Mouse (Mus musculus): ENCODE measurements around the gene Fancg. TPM values are rescaled to one million over a fixed set of nuclear protein-coding genes. Genes with fewer than 3 reads are reported as not detected.

Gene Fancg
- total RNA-seq, 1 experiment from 2014 or later: 11.4 TPM

DNA sequence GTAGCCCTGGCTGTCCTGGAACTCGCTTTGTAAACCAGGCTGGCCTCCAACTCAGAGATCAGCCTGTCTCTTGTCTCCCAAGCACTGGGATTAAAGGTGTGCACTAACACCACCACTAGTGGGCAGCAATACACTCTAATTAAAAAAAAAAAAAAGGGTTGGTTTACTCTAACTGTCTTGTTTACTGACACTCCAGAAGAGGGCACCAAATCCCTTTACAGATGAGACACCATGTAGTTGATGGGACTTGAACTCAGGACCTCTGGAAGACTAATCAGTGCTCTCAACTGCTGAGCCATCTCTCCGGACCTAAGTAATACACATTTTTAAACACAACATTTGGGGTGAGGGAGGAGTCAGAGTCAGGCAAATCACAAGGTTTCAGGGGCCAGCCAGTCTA, 4.5 kb downstream of the Fancg start:
- peak; percentile 38 for ATAC-seq (replicated peaks; ENCODE audit: insufficient number of reproducible peaks, low FRiP score, low TSS enrichment, poor library complexity, severe bottlenecking)

- ATAC-seq (replicated peaks; ENCODE audit: insufficient number of reproducible peaks, low FRiP score, low TSS enrichment, poor library complexity, severe bottlenecking): no peak
Observed at GRCm38 (mm10) chr4:43004951-43005350, 5.4 kb downstream of the Fancg start.

DNA sequence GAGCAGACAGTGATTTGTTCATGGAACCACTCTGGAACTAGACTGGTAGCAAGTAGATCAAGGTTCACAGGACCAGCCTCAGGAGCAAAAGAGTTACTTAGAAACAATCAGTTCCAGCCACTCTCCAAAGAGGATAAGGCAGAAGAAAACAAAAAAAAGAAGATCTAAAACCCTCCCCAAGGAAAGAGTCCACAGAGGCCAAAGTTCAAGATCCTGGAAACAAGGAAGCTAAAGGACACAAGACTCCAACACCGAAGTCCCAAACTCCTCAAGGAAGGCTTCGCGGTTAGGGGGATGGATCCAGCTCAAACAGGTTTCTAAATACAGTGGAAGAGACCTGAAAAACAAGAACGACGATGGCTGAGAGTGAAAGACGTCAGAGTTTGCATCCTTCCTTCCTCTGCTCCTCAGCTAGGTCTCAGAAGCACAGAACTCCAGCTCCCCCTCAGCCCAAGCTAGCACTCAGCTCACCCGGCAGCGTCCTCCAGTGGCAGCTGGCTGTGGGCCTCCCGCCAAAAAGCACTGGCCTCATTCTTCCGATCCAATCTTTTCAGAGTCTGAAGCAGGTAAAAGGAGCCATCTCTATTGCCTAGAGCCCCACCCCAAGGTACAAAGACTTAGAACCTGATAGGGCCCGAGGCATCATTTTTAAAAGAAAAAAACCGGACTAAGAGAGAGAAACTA, 7.4 kb downstream of the Fancg start:
- ATAC-seq (replicated peaks; ENCODE audit: insufficient number of reproducible peaks, low FRiP score, low TSS enrichment, poor library complexity, severe bottlenecking): no peak

- no peak for ATAC-seq (replicated peaks; ENCODE audit: insufficient number of reproducible peaks, low FRiP score, low TSS enrichment, poor library complexity, severe bottlenecking)
Observed at GRCm38 (mm10) chr4:43001272-43001671, 9.0 kb downstream of the Fancg start.

GRCm38 (mm10) chr4:43000141-43000986, 9.9 kb downstream of the Fancg start, which contains the start of gene Vcp:
TSS of gene Vcp (minus strand) at chr4:43000507.
- peak; percentile 99 for ATAC-seq (replicated peaks; ENCODE audit: insufficient number of reproducible peaks, low FRiP score, low TSS enrichment, poor library complexity, severe bottlenecking)

GRCm38 (mm10) chr4:42999451-43000140, 10.7 kb downstream of the Fancg start:
- ATAC-seq (replicated peaks; ENCODE audit: insufficient number of reproducible peaks, low FRiP score, low TSS enrichment, poor library complexity, severe bottlenecking): peak; percentile 30; the same call in 1 of the 2 replicates

DNA sequence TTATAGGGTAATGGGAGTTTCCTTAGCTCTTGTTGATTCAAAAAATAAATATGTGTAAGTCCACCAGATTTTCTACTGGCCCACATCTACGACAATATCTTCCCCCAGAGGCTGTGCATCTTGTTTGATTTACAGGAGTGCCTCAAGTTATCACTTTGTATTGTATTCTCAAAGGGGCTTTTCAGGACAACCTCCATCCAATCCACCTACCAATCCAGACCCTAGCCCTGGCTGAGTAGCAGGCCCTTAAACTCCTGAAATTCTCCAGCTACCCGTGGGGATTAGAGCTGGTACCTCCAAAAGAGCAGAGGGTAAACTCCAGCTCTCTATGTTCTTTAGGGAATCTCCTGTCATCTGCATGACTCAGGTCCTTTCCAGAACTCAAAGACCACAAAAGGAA, 12.3 kb downstream of the Fancg start:
- ATAC-seq (replicated peaks; ENCODE audit: insufficient number of reproducible peaks, low FRiP score, low TSS enrichment, poor library complexity, severe bottlenecking): no peak

GRCm38 (mm10) chr4:42988296-42988695, 22.0 kb downstream of the Fancg start:
- no peak for ATAC-seq (replicated peaks; ENCODE audit: insufficient number of reproducible peaks, low FRiP score, low TSS enrichment, poor library complexity, severe bottlenecking)

DNA sequence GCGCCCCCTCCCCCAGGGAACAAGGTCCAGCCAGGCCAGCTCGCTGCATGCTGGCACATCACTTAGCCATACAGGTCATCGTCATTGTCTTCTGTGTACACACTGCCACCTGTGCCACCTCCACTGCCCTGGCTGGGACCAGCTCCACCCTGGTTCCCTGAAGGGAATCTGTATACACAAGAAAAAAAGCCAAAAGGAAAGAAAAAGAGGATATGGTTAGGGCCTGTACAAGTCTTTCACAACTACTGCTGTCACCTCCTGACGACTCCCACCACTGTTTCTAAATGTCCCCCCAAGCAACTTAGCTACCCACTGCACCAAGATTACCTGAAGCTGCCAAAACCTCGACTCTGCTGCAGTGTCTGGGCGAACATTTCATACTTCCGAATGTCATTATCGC, 29.8 kb downstream of the Fancg start:
- 0 out of 2 replicates have a peak, but pooled peaks have one; percentile 13 for ATAC-seq (replicated peaks; ENCODE audit: insufficient number of reproducible peaks, low FRiP score, low TSS enrichment, poor library complexity, severe bottlenecking)

DNA sequence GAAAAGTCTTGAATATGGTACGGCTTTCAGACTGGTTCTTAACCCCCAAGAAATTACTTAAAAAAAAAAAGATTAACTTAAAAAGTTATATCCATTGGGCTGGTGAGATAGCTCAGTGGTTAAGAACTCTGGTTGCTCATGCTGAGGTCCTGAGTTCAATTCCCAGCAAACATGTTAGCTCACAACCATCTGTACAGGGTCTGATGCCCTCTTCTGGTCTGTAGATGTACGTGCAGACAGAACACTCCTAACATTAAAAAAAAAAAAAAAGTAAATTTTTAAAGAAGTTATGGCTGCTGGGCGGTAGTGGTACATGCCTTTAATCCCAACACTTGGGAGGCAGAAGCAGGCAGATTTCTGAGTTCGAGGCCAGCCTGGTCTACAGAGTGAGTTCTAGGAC, 32.2 kb downstream of the Fancg start:
- no peak for ATAC-seq (replicated peaks; ENCODE audit: insufficient number of reproducible peaks, low FRiP score, low TSS enrichment, poor library complexity, severe bottlenecking)

GRCm38 (mm10) chr4:42973868-42974267, 36.4 kb downstream of the Fancg start:
- no peak for ATAC-seq (replicated peaks; ENCODE audit: insufficient number of reproducible peaks, low FRiP score, low TSS enrichment, poor library complexity, severe bottlenecking)

DNA sequence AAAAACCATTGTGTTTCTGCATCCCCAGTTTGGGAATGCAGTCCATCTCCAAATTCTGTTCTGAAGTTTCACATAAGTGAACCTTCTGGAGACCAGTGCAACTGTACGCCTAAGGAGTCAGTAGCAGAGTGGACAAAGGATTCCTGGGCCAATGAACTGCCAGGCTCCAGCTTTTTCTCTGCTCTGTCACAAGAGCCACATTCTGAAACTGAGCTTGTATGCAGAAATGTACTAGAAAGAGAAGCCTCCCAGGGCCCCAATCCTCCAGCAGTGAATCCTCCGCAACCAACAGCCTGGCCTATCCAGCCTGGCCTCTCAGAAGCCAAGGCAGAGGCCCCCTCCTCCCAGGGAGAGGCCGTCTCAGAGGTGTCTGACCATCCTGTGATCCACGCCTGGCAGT, 37.4 kb downstream of the Fancg start:
- ATAC-seq (replicated peaks; ENCODE audit: insufficient number of reproducible peaks, low FRiP score, low TSS enrichment, poor library complexity, severe bottlenecking): no peak

- no peak for ATAC-seq (replicated peaks; ENCODE audit: insufficient number of reproducible peaks, low FRiP score, low TSS enrichment, poor library complexity, severe bottlenecking)
Observed at GRCm38 (mm10) chr4:42969304-42969703, 41.0 kb downstream of the Fancg start, which contains the start of gene 1700022I11Rik. TSS of gene 1700022I11Rik (plus strand) at chr4:42969604.

DNA sequence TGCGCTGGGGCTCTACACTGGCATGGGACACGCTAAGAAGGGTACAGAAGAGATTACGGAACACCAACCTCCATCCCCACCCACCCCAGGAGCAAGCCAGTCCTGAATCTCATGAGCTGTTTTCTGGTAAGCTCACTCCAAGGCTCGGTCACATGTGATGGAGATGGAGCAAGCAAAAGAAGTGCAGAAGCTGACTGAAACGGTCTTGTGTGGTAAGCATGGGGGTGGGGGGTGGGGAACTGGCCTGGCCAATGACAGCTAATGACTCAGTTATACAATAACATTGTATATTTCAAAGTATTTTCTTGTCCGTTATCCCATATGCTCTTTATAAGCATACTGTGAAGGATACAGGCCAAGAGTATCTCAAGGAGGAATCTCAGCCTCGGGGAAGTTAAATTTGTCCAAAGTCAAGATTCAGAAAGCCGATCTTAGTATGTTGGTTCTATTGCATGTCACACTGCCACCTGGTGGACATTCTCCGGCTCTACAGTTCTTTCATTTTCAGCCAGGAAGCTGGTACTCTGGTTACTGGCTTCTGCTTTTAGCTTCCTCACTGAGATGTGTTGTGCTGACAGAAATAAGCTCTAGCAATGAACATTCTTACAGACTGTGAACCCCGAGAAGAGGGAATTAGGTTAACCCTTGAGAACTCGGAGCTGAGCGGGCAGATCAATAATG, 45.1 kb downstream of the Fancg start:
- peak; percentile 86 for ATAC-seq (replicated peaks; ENCODE audit: insufficient number of reproducible peaks, low FRiP score, low TSS enrichment, poor library complexity, severe bottlenecking)

DNA sequence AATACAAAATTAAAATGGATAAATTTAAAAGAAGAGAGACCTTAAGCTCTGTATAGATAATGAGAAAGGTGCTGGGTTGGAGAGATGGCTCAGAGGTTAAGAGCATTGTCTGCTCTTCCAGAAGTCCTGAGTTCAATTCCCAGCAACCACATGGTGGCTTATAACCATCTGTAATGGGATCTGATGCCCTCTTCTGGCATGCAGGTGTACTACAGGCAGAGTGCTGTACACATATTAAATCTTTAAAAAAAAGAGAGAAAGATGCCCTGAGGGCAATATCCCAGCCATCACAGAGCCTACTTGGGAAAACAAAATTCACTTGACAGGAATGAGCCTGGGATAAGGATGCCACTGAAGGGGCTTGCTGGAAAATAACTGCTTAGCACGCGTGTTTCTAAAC, 46.8 kb downstream of the Fancg start:
- ATAC-seq (replicated peaks; ENCODE audit: insufficient number of reproducible peaks, low FRiP score, low TSS enrichment, poor library complexity, severe bottlenecking): no peak

DNA sequence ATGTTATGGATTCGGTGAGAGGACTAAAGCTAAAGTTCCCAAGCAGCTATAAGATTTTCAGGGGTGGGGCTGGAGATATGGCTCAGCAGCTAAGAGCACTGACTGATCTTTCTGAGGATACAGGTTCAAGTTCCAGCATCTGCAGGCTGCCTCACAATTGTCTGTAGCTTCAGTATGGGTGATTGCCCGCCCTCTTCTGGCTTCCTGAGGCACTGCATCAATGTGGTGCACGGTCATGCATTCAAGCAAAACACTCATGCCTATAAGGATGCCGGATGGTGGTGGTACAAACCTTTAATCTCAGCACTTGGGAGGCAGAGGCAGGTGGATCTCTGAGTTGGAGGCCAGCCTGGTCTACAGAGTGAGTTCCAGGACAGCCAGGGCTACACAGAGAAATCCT, 48.7 kb downstream of the Fancg start:
- peak; percentile 71 for ATAC-seq (replicated peaks; ENCODE audit: insufficient number of reproducible peaks, low FRiP score, low TSS enrichment, poor library complexity, severe bottlenecking)

DNA sequence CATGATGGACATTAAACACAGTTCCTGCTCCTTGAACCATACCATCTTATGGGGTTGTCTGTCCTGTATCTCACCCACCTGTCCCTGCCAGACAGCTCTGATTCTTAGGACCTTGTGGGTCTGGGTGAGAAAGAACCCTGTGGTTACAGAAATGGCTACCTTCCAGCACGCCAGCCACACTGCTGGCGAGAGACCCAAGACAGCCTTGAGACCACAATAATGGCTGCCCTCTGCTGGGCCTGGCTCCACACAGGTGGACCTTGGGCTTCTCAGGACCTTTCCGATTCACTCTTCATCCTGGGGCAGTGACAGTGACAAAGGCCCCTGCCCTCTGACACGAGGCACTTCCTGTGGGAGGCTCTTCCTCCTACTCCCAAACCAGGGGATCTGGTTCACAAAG, 50.9 kb downstream of the Fancg start:
- no peak for ATAC-seq (replicated peaks; ENCODE audit: insufficient number of reproducible peaks, low FRiP score, low TSS enrichment, poor library complexity, severe bottlenecking)

DNA sequence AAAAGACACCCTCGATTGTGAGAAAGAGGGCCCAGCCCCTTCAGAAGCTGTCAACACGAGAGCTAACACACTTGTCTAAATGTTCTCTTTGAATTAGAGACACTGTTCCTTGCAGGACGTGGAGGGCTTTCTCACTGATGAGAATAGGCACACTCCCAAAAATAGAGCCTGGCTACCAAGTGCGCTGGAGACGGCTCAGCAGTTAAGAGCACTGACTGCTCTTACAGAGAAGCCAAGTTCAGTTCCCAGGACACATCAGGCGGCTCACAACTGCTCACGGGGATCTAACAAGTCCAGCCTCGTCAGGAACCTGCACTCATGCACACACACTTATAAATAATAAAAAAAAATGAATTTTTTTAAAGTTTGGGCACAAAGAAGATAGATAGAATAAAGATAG, 51.4 kb downstream of the Fancg start:
- no peak for ATAC-seq (replicated peaks; ENCODE audit: insufficient number of reproducible peaks, low FRiP score, low TSS enrichment, poor library complexity, severe bottlenecking)

DNA sequence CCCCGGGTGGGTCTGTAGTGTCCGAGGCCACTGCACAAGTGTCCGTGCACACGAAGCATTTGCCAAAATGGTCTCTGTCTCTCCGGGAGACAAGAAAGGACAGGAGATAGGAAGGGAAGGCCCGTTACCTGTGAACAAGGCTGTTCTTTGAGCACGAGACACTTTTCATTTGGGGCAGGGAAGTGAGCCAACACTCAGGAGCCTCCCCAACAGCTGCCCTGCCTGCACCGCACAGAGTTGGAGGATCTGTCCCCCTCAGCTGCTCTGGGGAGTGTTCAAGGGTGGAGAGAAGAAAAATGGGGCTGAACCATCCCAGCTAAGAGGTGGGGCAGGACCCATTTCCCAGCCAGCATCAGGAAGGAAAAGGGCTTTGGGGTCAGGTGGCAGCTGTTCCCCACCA, 52.3 kb downstream of the Fancg start:
- ATAC-seq (replicated peaks; ENCODE audit: insufficient number of reproducible peaks, low FRiP score, low TSS enrichment, poor library complexity, severe bottlenecking): no peak
